Mouse (Mus musculus): ENCODE measurements around the gene Gm5169. TPM values are rescaled to one million over a fixed set of nuclear protein-coding genes. Genes with fewer than 3 reads are reported as not detected.
"Not testable (repeated sequence)": the region's sequence is repeated elsewhere in the genome, so short reads cannot be mapped to it uniquely, and the experiment has no call there.

Gene Gm5169
- polyA plus RNA-seq (2015; fragmentation: Nextera tagmentation; extraction: Ambion mirVana): not detected in 2 replicates

DNA sequence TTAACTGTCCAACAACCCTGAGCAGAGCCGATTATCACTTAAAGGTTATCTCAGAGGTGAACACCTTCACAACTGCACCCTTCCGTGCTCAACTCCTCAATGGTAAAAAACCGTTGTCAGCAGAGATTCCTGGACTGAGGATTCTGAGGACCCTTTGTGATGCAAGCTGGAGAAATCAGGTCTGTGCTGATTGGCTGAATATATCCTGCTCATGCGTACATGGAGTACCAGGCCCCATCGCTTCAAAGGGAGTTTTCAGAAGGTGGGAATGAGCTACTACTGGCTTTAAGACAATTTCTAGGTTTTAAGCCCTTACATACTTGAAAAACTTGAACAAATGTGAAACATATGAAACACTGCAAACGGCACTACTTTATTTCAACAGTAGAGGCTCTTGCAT lies at the start of gene Gm5169:
TSS of gene Gm5169 (minus strand) at position 101 of the 400 bp plus-strand sequence.
- not testable (repeated sequence) for H3K27me3 ChIP-seq (replicated peaks); H3K4me1 ChIP-seq; H3K27ac ChIP-seq (replicated peaks); H3K36me3 ChIP-seq; H3K4me2 ChIP-seq; ATAC-seq (ENCODE audit: extremely low read depth, insufficient number of reproducible peaks, low FRiP score, low TSS enrichment); H3K9me3 ChIP-seq; H3K9ac ChIP-seq; H3K4me3 ChIP-seq
- WGBS: 69% methylated on average over 2 of the region's 6 CpGs

- not testable (repeated sequence) for ATAC-seq (ENCODE audit: extremely low read depth, insufficient number of reproducible peaks, low FRiP score, low TSS enrichment); H3K4me3 ChIP-seq; H3K9me3 ChIP-seq; H3K4me2 ChIP-seq; H3K27ac ChIP-seq (replicated peaks); H3K4me1 ChIP-seq; H3K9ac ChIP-seq; H3K36me3 ChIP-seq; H3K27me3 ChIP-seq (replicated peaks)
- WGBS: 87% methylated on average over 14 of the region's 15 CpGs
Measured at GRCm38 (mm10) chrX:25347424-25347823, 46.2 kb upstream of the Gm5169 start.

Data from heart, embryonic 13.5 days (tissue).